Mouse (Mus musculus) embryo, embryonic 10.5 days (tissue): ENCODE data around the gene Gm10382.
"Not testable (repeated sequence)": the region's sequence is repeated elsewhere in the genome, so short reads cannot be mapped to it uniquely, and the experiment has no call there.

Experiments
- DNase-seq: peaks from one replicate; pipeline ENCODE4 v3.0.0-alpha.2; 2015; ENCODE audit warnings: low spot score

Gene Gm10382

DNA sequence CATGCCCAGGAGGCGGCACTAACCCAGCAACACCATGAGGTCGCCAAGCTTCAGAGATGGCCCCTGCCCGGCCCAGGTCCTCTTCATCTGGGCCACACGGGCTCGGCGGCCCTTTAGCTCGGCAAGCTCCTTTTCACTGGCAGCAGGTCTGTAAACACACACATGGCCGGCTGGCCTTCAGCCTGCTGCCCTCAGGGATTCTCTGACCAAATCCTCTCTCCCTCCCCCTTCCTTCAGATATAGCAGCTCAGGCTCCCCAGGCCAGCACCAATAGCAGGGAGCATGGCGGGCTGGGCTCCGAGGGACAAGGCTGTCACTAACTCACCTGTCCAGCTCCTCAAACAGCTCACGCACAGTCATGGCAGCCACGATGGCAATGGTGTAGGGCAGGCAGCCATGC, 29.5 kb downstream of the Gm10382 start:
- no peak for DNase-seq

GRCm38 (mm10) chr5:125419124-125419523, 30.0 kb downstream of the Gm10382 start:
- DNase-seq, result no peak

DNA sequence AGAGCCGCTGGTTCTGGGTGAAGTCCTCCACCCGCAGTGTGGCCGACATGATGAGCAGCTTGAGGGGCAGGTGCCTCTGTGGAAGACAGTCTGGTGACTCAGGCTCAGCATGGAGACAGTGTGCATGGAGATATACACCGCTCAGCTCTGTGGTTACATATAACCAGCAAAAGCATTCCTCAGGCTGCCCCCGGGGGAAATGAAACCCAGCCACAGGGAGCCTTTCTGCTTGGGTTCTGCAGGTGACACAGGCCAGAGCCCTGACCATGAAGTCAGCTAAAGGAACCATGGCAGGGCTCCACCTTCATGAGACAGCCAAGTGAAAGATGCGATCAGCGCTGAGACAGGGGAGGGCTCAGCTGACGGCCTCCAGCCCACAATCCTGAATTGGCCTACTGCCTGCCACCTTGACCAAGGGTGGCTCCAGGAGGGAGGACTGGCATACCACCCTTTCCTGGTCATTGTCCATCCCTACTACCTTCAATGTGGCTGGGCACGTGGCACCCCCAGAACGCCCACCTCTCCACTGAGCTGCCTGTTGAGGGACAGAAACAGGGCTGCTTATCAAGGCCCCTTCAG, 36.7 kb downstream of the Gm10382 start:
- DNase-seq, result no peak

DNA sequence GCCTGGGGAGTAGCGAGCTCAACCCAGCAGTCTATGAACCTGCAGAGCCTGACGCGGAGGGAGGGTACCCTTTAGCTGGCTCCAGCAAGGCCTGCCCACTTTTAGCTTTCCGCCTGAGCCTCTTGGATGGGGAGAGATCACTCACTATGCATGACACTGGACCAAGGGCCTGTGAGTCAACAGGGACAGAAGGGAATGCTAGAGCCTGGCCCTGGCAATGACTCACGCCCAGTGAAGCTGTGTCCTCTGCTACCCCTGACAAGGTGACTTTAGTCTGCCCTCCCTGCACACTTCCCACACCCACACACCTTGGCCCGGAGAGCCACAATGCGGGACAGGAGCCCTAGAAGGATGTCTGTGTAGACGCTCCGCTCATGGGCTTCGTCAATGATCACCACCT, 37.2 kb downstream of the Gm10382 start:
- no peak for DNase-seq

GRCm38 (mm10) chr5:125432324-125432723, 43.2 kb downstream of the Gm10382 start:
- DNase-seq, result not testable (repeated sequence)

- peak; percentile 97 for DNase-seq
These were observed 44.7 kb downstream of the Gm10382 start, which contains the start of gene Dhx37 for GRCm38 (mm10) chr5:125433793-125434337. Dhx37 (minus strand) TSS chr5:125434121.

DNA sequence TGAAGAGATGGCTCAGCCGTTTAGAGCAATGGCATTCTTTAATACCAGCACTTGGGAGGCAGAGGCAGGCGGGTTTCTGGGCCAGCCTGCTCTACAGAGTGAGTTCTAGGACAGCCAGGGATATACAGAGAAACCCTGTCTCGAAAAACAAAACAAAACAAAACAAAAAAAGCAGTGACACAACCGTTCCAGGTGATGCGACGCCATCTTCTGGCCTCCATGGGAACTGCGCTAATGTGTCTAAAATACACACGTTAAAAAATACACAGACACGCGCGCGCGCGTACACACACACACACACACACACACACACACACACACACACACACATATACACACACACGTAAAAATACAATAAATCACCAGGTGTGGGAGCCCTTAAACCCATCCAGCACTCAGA, 45.2 kb downstream of the Gm10382 start:
- not testable (repeated sequence) for DNase-seq
